Mouse (Mus musculus) small intestine, adult 2 months (tissue): ENCODE data around the gene Chd4.

Experiments
- CTCF ChIP-seq: fragments of 200-500 bp; IDR thresholded peaks from 2 replicates; pipeline ENCODE4 v1.5.1; 2012; ENCODE audit warnings: low read depth, mild to moderate bottlenecking, control low read depth, inconsistent platforms, low read length, moderate library complexity, mixed read lengths; ENCODE audit not compliant: insufficient replicate concordance, insufficient read length; ENCODE audit errors: extremely low read depth
- POLR2A ChIP-seq: fragments of 200-500 bp; IDR thresholded peaks from 2 replicates; pipeline ENCODE4 v1.6.1; 2012; ENCODE audit warnings: low read depth, mild to moderate bottlenecking, control low read depth, inconsistent platforms, low read length, moderate library complexity

- TF ChIP-seq CTCF = no peak
- TF ChIP-seq POLR2A = no peak
Observed at GRCm38 (mm10) chr6:125062511-125062910, 33.3 kb upstream of the Chd4 start.
